Mouse (Mus musculus) liver, embryonic 14.5 days (tissue): ENCODE results near the gene Rspo1.

Experiments used
- CTCF ChIP-seq: IDR thresholded peaks from 2 replicates; pipeline ENCODE4 v1.5.1; 2016; ENCODE audit warnings: antibody characterized with exemption, low read depth, control low read depth
- EP300 ChIP-seq: IDR thresholded peaks from 2 replicates; pipeline ENCODE4 v1.6.1; 2016; ENCODE audit warnings: antibody characterized with exemption, low read depth

- TF ChIP-seq CTCF (no peak), EP300 (no peak)
These were observed 71.8 kb downstream of the Rspo1 start for GRCm38 (mm10) chr4:125058033-125058432.
